Mouse (Mus musculus) brain, embryonic 14.5 days (tissue): ENCODE data around the gene Nt5c2.

Experiments used
- CTCF ChIP-seq: fragments of 200-500 bp; IDR thresholded peaks from 2 replicates; pipeline ENCODE4 v1.5.1; 2012; ENCODE audit warnings: inconsistent platforms, mild to moderate bottlenecking, moderate library complexity, borderline replicate concordance; ENCODE audit not compliant: insufficient read depth, insufficient read length; ENCODE audit errors: extremely low read depth
- POLR2A ChIP-seq: fragments of 200-500 bp; IDR thresholded peaks from 2 replicates; pipeline ENCODE4 v1.6.1; 2012; ENCODE audit warnings: mild to moderate bottlenecking, inconsistent platforms, borderline replicate concordance; ENCODE audit not compliant: poor library complexity, insufficient read depth, insufficient read length, severe bottlenecking; ENCODE audit errors: extremely low read depth

- TF ChIP-seq CTCF, result no peak
- no peak for TF ChIP-seq POLR2A
Observed at GRCm38 (mm10) chr19:46864731-46865331, 150.1 kb downstream of the Nt5c2 start.
